Mouse (Mus musculus): ENCODE results near the gene Olfr67. TPM values are rescaled to one million over a fixed set of nuclear protein-coding genes. Genes with fewer than 3 reads are reported as not detected.

The Olfr67 gene
- polyA plus RNA-seq, 1 experiment from 2014 or later = not detected

Other genes with a start within 250 kb of the Olfr67 start
- gene Olfr612, start 249.1 kb downstream of the Olfr67 start, polyA plus RNA-seq (2016; fragmentation: Nextera tagmentation; extraction: Ambion mirVana) = not detected in 2 replicates
- gene Olfr613, start 243.7 kb downstream of the Olfr67 start, polyA plus RNA-seq (2016; fragmentation: Nextera tagmentation; extraction: Ambion mirVana) = not detected in 2 replicates
- not detected in 2 replicates for gene Olfr615, start 235.7 kb downstream of the Olfr67 start, polyA plus RNA-seq (2016; fragmentation: Nextera tagmentation; extraction: Ambion mirVana)
- not detected in 2 replicates for gene Olfr616, start 222.7 kb downstream of the Olfr67 start, polyA plus RNA-seq (2016; fragmentation: Nextera tagmentation; extraction: Ambion mirVana)
- gene Olfr617, start 218.8 kb downstream of the Olfr67 start, polyA plus RNA-seq (2016; fragmentation: Nextera tagmentation; extraction: Ambion mirVana) = not detected in 2 replicates
- not detected in 2 replicates for gene Olfr618, start 201.7 kb downstream of the Olfr67 start, polyA plus RNA-seq (2016; fragmentation: Nextera tagmentation; extraction: Ambion mirVana)
- gene Olfr619, start 191.2 kb downstream of the Olfr67 start, polyA plus RNA-seq (2016; fragmentation: Nextera tagmentation; extraction: Ambion mirVana) = not detected in 2 replicates
- not detected in 2 replicates for gene Olfr620, start 179.3 kb downstream of the Olfr67 start, polyA plus RNA-seq (2016; fragmentation: Nextera tagmentation; extraction: Ambion mirVana)
- not detected in 2 replicates for gene Olfr622, start 149.1 kb downstream of the Olfr67 start, polyA plus RNA-seq (2016; fragmentation: Nextera tagmentation; extraction: Ambion mirVana)
- not detected in 2 replicates for gene Olfr623, start 128.1 kb downstream of the Olfr67 start, polyA plus RNA-seq (2016; fragmentation: Nextera tagmentation; extraction: Ambion mirVana)
- gene Olfr624, start 120.6 kb downstream of the Olfr67 start, polyA plus RNA-seq (2016; fragmentation: Nextera tagmentation; extraction: Ambion mirVana) = 0.04 and 0.06 TPM in 2 replicates
- gene Olfr625-ps1, start 109.1 kb downstream of the Olfr67 start, polyA plus RNA-seq (2016; fragmentation: Nextera tagmentation; extraction: Ambion mirVana) = not detected in 2 replicates
- not detected in 2 replicates for gene Olfr243, start 77.2 kb downstream of the Olfr67 start, polyA plus RNA-seq (2016; fragmentation: Nextera tagmentation; extraction: Ambion mirVana)
- gene Olfr628, start 61.4 kb downstream of the Olfr67 start, polyA plus RNA-seq (2016; fragmentation: Nextera tagmentation; extraction: Ambion mirVana) = not detected in 2 replicates
- gene Olfr629, start 46.9 kb downstream of the Olfr67 start, polyA plus RNA-seq (2016; fragmentation: Nextera tagmentation; extraction: Ambion mirVana) = not detected in 2 replicates
- gene Olfr630, start 34.5 kb downstream of the Olfr67 start, polyA plus RNA-seq (2016; fragmentation: Nextera tagmentation; extraction: Ambion mirVana) = not detected in 2 replicates
- not detected in 2 replicates for gene Olfr69, start 20.2 kb downstream of the Olfr67 start, polyA plus RNA-seq (2016; fragmentation: Nextera tagmentation; extraction: Ambion mirVana)
- not detected in 2 replicates for gene Olfr68, start 12.1 kb downstream of the Olfr67 start, polyA plus RNA-seq (2016; fragmentation: Nextera tagmentation; extraction: Ambion mirVana)
- 172 and 327 TPM in 2 replicates for gene Hbb-bt, start 22.2 kb upstream of the Olfr67 start, polyA plus RNA-seq (2016; fragmentation: Nextera tagmentation; extraction: Ambion mirVana)
- 49.0 and 110 TPM in 2 replicates for gene Hbb-bs, start 36.3 kb upstream of the Olfr67 start, polyA plus RNA-seq (2016; fragmentation: Nextera tagmentation; extraction: Ambion mirVana)
- gene Hbb-bh2, start 48.7 kb upstream of the Olfr67 start, polyA plus RNA-seq (2016; fragmentation: Nextera tagmentation; extraction: Ambion mirVana) = 0.29 TPM in 1 of 2 replicates, not detected in the other
- 2,391 and 3,747 TPM in 2 replicates for gene Hbb-bh1, start 51.3 kb upstream of the Olfr67 start, polyA plus RNA-seq (2016; fragmentation: Nextera tagmentation; extraction: Ambion mirVana)
- 6,719 and 7,575 TPM in 2 replicates for gene Hbb-y, start 61.4 kb upstream of the Olfr67 start, polyA plus RNA-seq (2016; fragmentation: Nextera tagmentation; extraction: Ambion mirVana)
- gene Olfr66, start 94.4 kb upstream of the Olfr67 start, polyA plus RNA-seq (2016; fragmentation: Nextera tagmentation; extraction: Ambion mirVana) = not detected in 2 replicates
- not detected in 2 replicates for gene Olfr64, start 102.7 kb upstream of the Olfr67 start, polyA plus RNA-seq (2016; fragmentation: Nextera tagmentation; extraction: Ambion mirVana)
- gene Olfr65, start 111.7 kb upstream of the Olfr67 start, polyA plus RNA-seq (2016; fragmentation: Nextera tagmentation; extraction: Ambion mirVana) = not detected in 2 replicates
- not detected in 2 replicates for gene Olfr631, start 137.0 kb upstream of the Olfr67 start, polyA plus RNA-seq (2016; fragmentation: Nextera tagmentation; extraction: Ambion mirVana)
- gene Olfr632, start 142.5 kb upstream of the Olfr67 start, polyA plus RNA-seq (2016; fragmentation: Nextera tagmentation; extraction: Ambion mirVana) = not detected in 2 replicates
- not detected in 2 replicates for gene Olfr633, start 152.6 kb upstream of the Olfr67 start, polyA plus RNA-seq (2016; fragmentation: Nextera tagmentation; extraction: Ambion mirVana)
- gene Olfr635, start 179.3 kb upstream of the Olfr67 start, polyA plus RNA-seq (2016; fragmentation: Nextera tagmentation; extraction: Ambion mirVana) = not detected in 2 replicates
- gene Olfr638, start 206.9 kb upstream of the Olfr67 start, polyA plus RNA-seq (2016; fragmentation: Nextera tagmentation; extraction: Ambion mirVana) = not detected in 2 replicates
- 0.03 TPM in 1 of 2 replicates, not detected in the other for gene Olfr639, start 225.5 kb upstream of the Olfr67 start, polyA plus RNA-seq (2016; fragmentation: Nextera tagmentation; extraction: Ambion mirVana)
- gene Olfr640, start 233.8 kb upstream of the Olfr67 start, polyA plus RNA-seq (2016; fragmentation: Nextera tagmentation; extraction: Ambion mirVana) = not detected in 2 replicates
- not detected in 2 replicates for gene Olfr641, start 243.6 kb upstream of the Olfr67 start, polyA plus RNA-seq (2016; fragmentation: Nextera tagmentation; extraction: Ambion mirVana)

All from limb, embryonic 10.5 days (tissue).